Mouse (Mus musculus) thymus, adult 18-20 months (tissue): ENCODE measurements around the gene Prima1.

ENCODE experiments used
- DNase-seq, 2 experiments: peaks; one replicate each; pipeline ENCODE4 v3.0.0; 2022; ENCODE audit warnings: mixed read lengths in 2 of 2

Prima1 gene

GRCm38 (mm10) chr12:103242083-103242581 lies at the start of gene Prima1:
Gene Prima1, minus strand, starts transcription at chr12:103242150.
- no peak for DNase-seq

GRCm38 (mm10) chr12:103287276-103287675 lies 45.3 kb upstream of the Prima1 start:
- no peak for DNase-seq

GRCm38 (mm10) chr12:103283411-103283810 lies 41.5 kb upstream of the Prima1 start:
- no peak for DNase-seq

GRCm38 (mm10) chr12:103282936-103283335 lies 41.0 kb upstream of the Prima1 start:
- no peak for DNase-seq

GRCm38 (mm10) chr12:103281912-103282311 lies 40.0 kb upstream of the Prima1 start:
- DNase-seq: no peak

GRCm38 (mm10) chr12:103281491-103281890 lies 39.5 kb upstream of the Prima1 start:
- no peak for DNase-seq

GRCm38 (mm10) chr12:103276422-103276821 lies 34.5 kb upstream of the Prima1 start:
- no peak for DNase-seq

GRCm38 (mm10) chr12:103273732-103274131 lies 31.8 kb upstream of the Prima1 start:
- no peak for DNase-seq

GRCm38 (mm10) chr12:103273051-103273450 lies 31.1 kb upstream of the Prima1 start:
- no peak for DNase-seq

GRCm38 (mm10) chr12:103272176-103272575 lies 30.2 kb upstream of the Prima1 start:
- no peak for DNase-seq

GRCm38 (mm10) chr12:103266605-103267004 lies 24.7 kb upstream of the Prima1 start:
- no peak for DNase-seq

GRCm38 (mm10) chr12:103262017-103262865 lies 20.3 kb upstream of the Prima1 start:
- DNase-seq: no peak

GRCm38 (mm10) chr12:103252901-103253434 lies 11.0 kb upstream of the Prima1 start:
- DNase-seq: no peak

- DNase-seq: no peak
Observed at GRCm38 (mm10) chr12:103251151-103251550, 9.2 kb upstream of the Prima1 start.

- DNase-seq: no peak
Observed at GRCm38 (mm10) chr12:103250333-103250732, 8.4 kb upstream of the Prima1 start.

GRCm38 (mm10) chr12:103243041-103243440 lies 1.1 kb upstream of the Prima1 start:
- no peak for DNase-seq

- no peak for DNase-seq
Observed at GRCm38 (mm10) chr12:103242591-103243025, 658 bp upstream of the Prima1 start.

- DNase-seq: no peak
Observed at GRCm38 (mm10) chr12:103241311-103242082, 453 bp downstream of the Prima1 start.

GRCm38 (mm10) chr12:103238924-103239460 lies 3.0 kb downstream of the Prima1 start:
- DNase-seq: no peak

GRCm38 (mm10) chr12:103235856-103236255 lies 6.1 kb downstream of the Prima1 start:
- DNase-seq: no peak

- no peak for DNase-seq
Observed at GRCm38 (mm10) chr12:103235251-103235650, 6.7 kb downstream of the Prima1 start.

- no peak for DNase-seq
Observed at GRCm38 (mm10) chr12:103229058-103229457, 12.9 kb downstream of the Prima1 start.

GRCm38 (mm10) chr12:103226121-103226520 lies 15.8 kb downstream of the Prima1 start:
- DNase-seq: no peak
